24 mouse cellular contexts compared by ENCODE assay signal in genomic region chr7:99169717-99170403, GRCm38 (mm10). TPM values are rescaled to one million over a fixed set of nuclear protein-coding genes. Genes with fewer than 3 reads are reported as not detected.
A peak's percentile ranks its signal among the peaks of the same experiment; 100 is the strongest.
DNase-seq lines count a peak whose midpoint lies in the region; ATAC-seq and TF ChIP-seq lines count a peak whose summit lies in the region.
"Had no signal": no experiment of that assay in that cellular context is flagged by ENCODE, and none has a peak within 500 bp of the region (broad histone marks: within the 10 kb centered on the region; RNA-seq: fewer than 3 reads in every experiment).

No protein-coding gene starts in this region.

- H3K9me3 ChIP-seq in intestine, postnatal 0 days (ENCODE audit: control insufficient read depth): no peaks in the 10 kb centered on the region
- no peaks in the 10 kb centered on the region for H3K9me3 ChIP-seq in intestine, embryonic 15.5 days
- H3K9me3 ChIP-seq: embryonic facial prominence, embryonic 13.5 days; forebrain, embryonic 12.5 days; heart, embryonic 15.5 days; hindbrain, embryonic 13.5 days had no signal

- H3K27me3 ChIP-seq in intestine, postnatal 0 days (replicated peaks; ENCODE audit: control insufficient read depth, insufficient read depth, low read length): no peaks in the 10 kb centered on the region
- H3K27me3 ChIP-seq in intestine, embryonic 15.5 days (replicated peaks): no peaks in the 10 kb centered on the region
- H3K27me3 ChIP-seq: CH12.LX; embryonic facial prominence, embryonic 13.5 days; forebrain, embryonic 12.5 days; heart, embryonic 15.5 days; hindbrain, embryonic 13.5 days; Patski had no signal

- no peak overlapping the region for H3K9ac ChIP-seq in intestine, postnatal 0 days (ENCODE audit: low read depth, low read length)
- H3K9ac ChIP-seq in intestine, embryonic 15.5 days: no peak overlapping the region
- H3K9ac ChIP-seq: embryonic facial prominence, embryonic 13.5 days; forebrain, embryonic 12.5 days; heart, embryonic 15.5 days; hindbrain, embryonic 13.5 days had no signal

- no peak for ATAC-seq in intestine, postnatal 0 days
- ATAC-seq in intestine, embryonic 15.5 days: no peak
- ATAC-seq: activated CD4-positive, CD25-positive, alpha-beta regulatory T cell, adult 4 months; forebrain, embryonic 16.5 days; Patski had no signal

- H3K4me2 ChIP-seq in intestine, postnatal 0 days (replicated peaks; ENCODE audit: low read depth): no peak overlapping the region; the same call in 1 of the 2 replicates
- H3K4me2 ChIP-seq in intestine, embryonic 15.5 days (replicated peaks): no peak overlapping the region
- H3K4me2 ChIP-seq: embryonic facial prominence, embryonic 13.5 days; forebrain, embryonic 12.5 days; heart, embryonic 11.5 days; heart, embryonic 15.5 days; hindbrain, embryonic 13.5 days had no signal

- 0 out of 2 replicates have a peak overlapping the region, but pooled peaks have one; percentile 70 for H3K27ac ChIP-seq in intestine, postnatal 0 days (ENCODE audit: low read depth, low read length)
- no peak overlapping the region for H3K27ac ChIP-seq in intestine, embryonic 15.5 days
- H3K27ac ChIP-seq: embryonic facial prominence, embryonic 13.5 days; forebrain, embryonic 12.5 days; heart, embryonic 15.5 days; hindbrain, embryonic 13.5 days had no signal

- H3K4me3 ChIP-seq in intestine, postnatal 0 days (ENCODE audit: low read depth, low read length): no peak overlapping the region
- no peak overlapping the region for H3K4me3 ChIP-seq in intestine, embryonic 15.5 days (replicated peaks)
- H3K4me3 ChIP-seq: embryonic facial prominence, embryonic 13.5 days; forebrain, embryonic 12.5 days; heart, embryonic 15.5 days; hindbrain, embryonic 13.5 days had no signal

- WGBS in intestine, postnatal 0 days: 65% methylated on average over 9 of the region's 9 CpGs
- WGBS in intestine, embryonic 15.5 days: 74% methylated on average over 9 of the region's 9 CpGs

- peaks cover 22% of the 10 kb centered on the region; the same call in 1 of the 2 replicates for H3K4me1 ChIP-seq in intestine, postnatal 0 days (replicated peaks; ENCODE audit: control insufficient read depth, insufficient read depth, low read length)
- H3K4me1 ChIP-seq in intestine, embryonic 15.5 days (replicated peaks): peaks cover 26% of the 10 kb centered on the region
- H3K4me1 ChIP-seq: forebrain, embryonic 12.5 days had no signal

- TF ChIP-seq CTCF in intestine, postnatal 0 days (IDR thresholded peaks at IDR 0.05; ENCODE audit: low read depth): no peak

- peaks cover 41% of the 10 kb centered on the region; the same call in 1 of the 2 replicates for H3K36me3 ChIP-seq in intestine, postnatal 0 days (ENCODE audit: control insufficient read depth, insufficient read depth)
- H3K36me3 ChIP-seq in intestine, embryonic 15.5 days: no peaks in the 10 kb centered on the region
- H3K36me3 ChIP-seq: embryonic facial prominence, embryonic 13.5 days; forebrain, embryonic 12.5 days; heart, embryonic 15.5 days; hindbrain, embryonic 13.5 days had no signal

- peak; percentile 88 for DNase-seq in kidney, adult 9 months
- no peak for DNase-seq in kidney, postnatal 4 days
- DNase-seq in right cerebral cortex, adult 18-20 months: peak; percentile 56
- no peak for DNase-seq in right cerebral cortex, postnatal 25 days
- peak; percentile 34 for DNase-seq in telencephalon, adult 2 months (ENCODE audit: low read depth, low spot score)
- no peak for DNase-seq in lung, postnatal 25 days (ENCODE audit: low spot score)
- DNase-seq: adrenal gland, postnatal 14 days; cerebellum, adult 18-20 months; cerebellum, adult 9-11 months; cerebellum, postnatal 36 days; gastrocnemius, postnatal 36 days; heart, adult 18-20 months; heart, postnatal 14 days had no signal

RNA-seq across cellular contexts. Expression of gene Dgat2, which starts 12.7 kb away (rescaled TPM):
- 1,614 and 1,691 TPM in 2 replicates for polyA plus RNA-seq in intestine, postnatal 0 days (2015; fragmentation: Nextera tagmentation; extraction: Ambion mirVana)
- polyA plus RNA-seq in intestine, embryonic 15.5 days (2015; fragmentation: Nextera tagmentation; extraction: Ambion mirVana): 176 and 204 TPM in 2 replicates

RNA-seq across cellular contexts. Expression of gene Uvrag, which starts 28.9 kb away (rescaled TPM):
- 12.0 and 17.4 TPM in 2 replicates for polyA plus RNA-seq in intestine, postnatal 0 days (2015; fragmentation: Nextera tagmentation; extraction: Ambion mirVana)
- 20.5 and 20.9 TPM in 2 replicates for polyA plus RNA-seq in intestine, embryonic 15.5 days (2015; fragmentation: Nextera tagmentation; extraction: Ambion mirVana)

Comparison
In these comparisons a context has a peak if more than half of its experiments do, and no peak if none do; other contexts are left out.
1. DNase-seq: peak in kidney, adult 9 months (single experiment), right cerebral cortex, adult 18-20 months (single experiment) and telencephalon, adult 2 months (single experiment); none in kidney, postnatal 4 days (0 of 2), right cerebral cortex, postnatal 25 days (single experiment) and lung, postnatal 25 days (single experiment).